Mouse (Mus musculus) kidney, adult 2 months (tissue): Measurements from ENCODE around the gene Tmem151b. TPM values are rescaled to one million over a fixed set of nuclear protein-coding genes. Genes with fewer than 3 reads are reported as not detected.
A peak's percentile ranks its signal among the peaks of the same experiment; 100 is the strongest.

ENCODE experiments used
- DNase-seq: peaks from one replicate; pipeline ENCODE4 v3.0.0; 2021
- H3K27ac ChIP-seq: fragments of 200-500 bp; 2 replicates; pipeline ENCODE4 v1.5.1; 2012; ENCODE audit warnings: low read depth, low read length, control low read depth, inconsistent platforms; ENCODE audit not compliant: insufficient read depth
- H3K27me3 ChIP-seq: fragments of 200-500 bp; replicated peaks from 2 replicates; pipeline ENCODE4 v1.6.1; 2012; ENCODE audit warnings: mild to moderate bottlenecking, moderate library complexity, low read length, inconsistent platforms; ENCODE audit not compliant: control insufficient read depth, insufficient read depth
- H3K36me3 ChIP-seq: fragments of 200-500 bp; 2 replicates; pipeline ENCODE4 v1.6.1; 2012; ENCODE audit warnings: mild to moderate bottlenecking, moderate library complexity, low read length, inconsistent platforms; ENCODE audit not compliant: control insufficient read depth, insufficient read depth
- H3K4me1 ChIP-seq: fragments of 200-500 bp; 2 replicates; pipeline ENCODE4 v1.6.1; 2011; ENCODE audit warnings: low read length; ENCODE audit not compliant: control insufficient read depth, insufficient read depth
- H3K4me3 ChIP-seq: fragments of 200-500 bp; 2 replicates; pipeline ENCODE4 v1.5.1; 2011; ENCODE audit warnings: mild to moderate bottlenecking, low read depth, low read length, control low read depth; ENCODE audit not compliant: insufficient read depth
- CTCF ChIP-seq: fragments of 200-500 bp; conservative IDR thresholded peaks from 2 replicates; pipeline ENCODE4 v1.5.1; 2011; ENCODE audit warnings: low read depth, mild to moderate bottlenecking, control low read depth, low read length, moderate library complexity, mixed read lengths; ENCODE audit not compliant: insufficient read depth, insufficient read length
- POLR2A ChIP-seq: fragments of 200-500 bp; IDR thresholded peaks from one replicate; pipeline ENCODE4 v1.6.1; 2011; ENCODE audit warnings: low read depth, low read length, control low read depth
- WGBS: fragments of 180-500 bp; shearing (Covaris S2); methylation state at CpG from one replicate; pipeline ENCODE4 v1.1.7; 2018; 5-methylcytosine and 5-hydroxymethylcytosine counted together
- polyA plus RNA-seq: library from polyadenylated mRNA; depleted of rRNA; stranded (reverse); fragments of >200 nt; gene quantifications from 2 replicates; pipeline ENCODE4 v1.2.3, GENCODE M21; 2012; rRNA removed

Tmem151b gene
- 1.9 and 2.1 TPM in 2 replicates for polyA plus RNA-seq

DNA sequence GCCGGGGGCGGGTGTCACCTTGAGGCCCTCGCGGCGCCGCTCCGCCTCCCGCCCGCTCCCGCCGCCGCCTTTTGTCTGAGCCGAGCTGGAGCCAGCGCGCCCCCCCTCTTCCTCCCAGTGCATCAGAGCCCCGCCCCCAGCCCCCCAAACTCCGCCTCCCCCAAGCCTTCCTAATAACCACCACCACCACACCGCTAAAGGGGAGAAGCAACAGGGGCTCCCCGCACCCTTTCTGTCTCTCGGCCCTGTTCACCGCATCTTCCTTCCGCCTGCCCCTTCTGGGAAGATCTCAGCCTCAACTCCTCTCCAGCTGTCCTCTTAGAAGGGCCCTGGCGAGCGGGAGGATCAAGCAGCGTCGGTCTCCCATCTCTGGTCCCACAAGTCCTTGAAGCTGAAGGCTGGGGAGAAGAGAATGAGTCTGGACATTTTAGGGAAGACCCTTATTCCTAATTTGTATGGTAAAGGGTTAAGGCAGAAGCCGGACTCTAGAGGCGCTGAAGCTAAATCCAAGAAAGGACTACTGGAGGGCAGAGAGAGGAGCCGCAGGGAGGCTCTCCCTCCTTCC lies at the start of gene Tmem151b:
Gene Tmem151b (minus strand): TSS at position 61 of the 565 bp plus-strand sequence.
- 3% methylated on average over 13 of the region's 29 CpGs for WGBS
- Histone ChIP-seq H3K36me3 (no peaks in the 10 kb centered on the region), H3K4me1 (no peaks in the 10 kb centered on the region), H3K27ac (no peak within 1 kb of the TSS), H3K27me3 (peaks cover 5% of the 10 kb centered on the region), H3K4me3 (peak within 1 kb of the TSS; percentile 26; the same call in 1 of the 2 replicates)
- TF ChIP-seq POLR2A = no peak
- no peak for TF ChIP-seq CTCF
- no peak for DNase-seq

DNA sequence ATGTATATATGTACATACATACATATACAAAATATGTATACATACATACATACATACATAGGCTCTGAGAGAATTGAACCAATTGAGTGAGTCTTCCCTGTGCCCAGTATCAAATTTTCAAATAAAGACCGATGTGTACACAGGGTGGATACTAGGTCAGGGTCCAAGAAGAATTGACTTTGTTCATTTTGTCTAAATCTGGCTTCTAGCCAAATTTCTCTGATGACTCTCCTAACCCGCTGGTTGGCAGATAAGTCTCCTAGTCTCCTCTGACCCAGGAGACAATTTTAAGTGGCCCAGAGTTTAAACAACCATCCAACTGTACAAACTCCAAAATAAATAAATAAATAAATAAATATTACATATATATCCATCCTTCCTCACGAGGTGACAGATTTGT lies 49.4 kb upstream of the Tmem151b start:
- peaks cover 19% of the 10 kb centered on the region for H3K4me1 ChIP-seq
- TF ChIP-seq POLR2A (no peak), CTCF (no peak)
- no peak overlapping the region for H3K27ac ChIP-seq
- 0 out of 2 replicates have a peak overlapping the region, but pooled peaks have one; percentile 35 for H3K4me3 ChIP-seq
- H3K27me3 ChIP-seq = no peaks in the 10 kb centered on the region
- no peak for DNase-seq
- no peaks in the 10 kb centered on the region for H3K36me3 ChIP-seq
- 33% methylated on average over 3 of the region's 3 CpGs for WGBS

DNA sequence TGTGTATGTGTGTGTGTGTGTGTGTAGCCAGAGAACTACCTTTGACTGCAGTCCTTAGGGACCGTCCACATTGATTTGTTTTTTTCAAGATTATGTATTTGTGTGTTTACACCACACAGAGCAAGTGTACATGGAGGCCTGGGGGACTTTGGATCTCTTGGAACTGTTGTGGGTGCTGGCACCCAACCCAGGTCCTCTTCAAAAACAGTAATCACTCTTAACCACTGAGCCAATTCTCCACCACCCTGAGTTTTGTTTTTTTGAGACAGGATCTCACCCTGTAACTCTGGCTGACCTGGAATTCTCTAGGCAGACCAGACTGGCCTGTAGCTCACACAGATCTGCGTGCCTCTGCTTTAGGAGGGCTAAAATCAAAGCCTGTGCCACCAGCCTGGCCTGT lies 48.9 kb upstream of the Tmem151b start:
- no peak overlapping the region for H3K4me3 ChIP-seq
- TF ChIP-seq POLR2A (no peak), CTCF (no peak)
- H3K4me1 ChIP-seq = peaks cover 19% of the 10 kb centered on the region
- WGBS = 83% methylated on average over 2 of the region's 2 CpGs
- no peaks in the 10 kb centered on the region for H3K36me3 ChIP-seq
- H3K27ac ChIP-seq = peak overlapping the region; percentile 30; the same call in 1 of the 2 replicates
- no peaks in the 10 kb centered on the region for H3K27me3 ChIP-seq
- DNase-seq = no peak

DNA sequence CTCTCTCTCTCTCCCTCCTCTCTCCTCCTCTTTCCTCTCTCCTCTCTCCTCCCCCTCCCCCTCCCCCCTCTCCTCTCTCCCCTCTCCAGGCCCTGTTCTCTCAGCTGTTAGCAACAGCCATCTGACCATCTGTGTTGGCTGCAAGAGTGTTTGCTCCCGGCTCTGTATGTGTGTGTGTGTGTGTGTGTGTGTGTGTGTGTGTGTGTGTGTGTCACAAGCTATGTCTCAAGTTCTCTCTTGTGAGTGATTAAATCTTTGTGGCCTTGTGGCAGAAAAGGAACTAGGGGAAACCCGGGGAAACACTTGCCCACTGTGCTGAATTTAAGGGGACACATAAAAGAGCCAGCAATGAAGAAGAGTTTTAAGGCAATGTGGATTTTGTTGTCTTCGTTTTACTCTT lies 48.3 kb upstream of the Tmem151b start:
- no peak overlapping the region for H3K4me3 ChIP-seq
- no peaks in the 10 kb centered on the region for H3K36me3 ChIP-seq
- TF ChIP-seq POLR2A = no peak
- no peak for TF ChIP-seq CTCF
- WGBS = 39% methylated on average over 3 of the region's 3 CpGs
- no peaks in the 10 kb centered on the region for H3K27me3 ChIP-seq
- peak; percentile 40 for DNase-seq
- H3K4me1 ChIP-seq = peaks cover 24% of the 10 kb centered on the region
- H3K27ac ChIP-seq = peak overlapping the region; percentile 32; the same call in 1 of the 2 replicates

DNA sequence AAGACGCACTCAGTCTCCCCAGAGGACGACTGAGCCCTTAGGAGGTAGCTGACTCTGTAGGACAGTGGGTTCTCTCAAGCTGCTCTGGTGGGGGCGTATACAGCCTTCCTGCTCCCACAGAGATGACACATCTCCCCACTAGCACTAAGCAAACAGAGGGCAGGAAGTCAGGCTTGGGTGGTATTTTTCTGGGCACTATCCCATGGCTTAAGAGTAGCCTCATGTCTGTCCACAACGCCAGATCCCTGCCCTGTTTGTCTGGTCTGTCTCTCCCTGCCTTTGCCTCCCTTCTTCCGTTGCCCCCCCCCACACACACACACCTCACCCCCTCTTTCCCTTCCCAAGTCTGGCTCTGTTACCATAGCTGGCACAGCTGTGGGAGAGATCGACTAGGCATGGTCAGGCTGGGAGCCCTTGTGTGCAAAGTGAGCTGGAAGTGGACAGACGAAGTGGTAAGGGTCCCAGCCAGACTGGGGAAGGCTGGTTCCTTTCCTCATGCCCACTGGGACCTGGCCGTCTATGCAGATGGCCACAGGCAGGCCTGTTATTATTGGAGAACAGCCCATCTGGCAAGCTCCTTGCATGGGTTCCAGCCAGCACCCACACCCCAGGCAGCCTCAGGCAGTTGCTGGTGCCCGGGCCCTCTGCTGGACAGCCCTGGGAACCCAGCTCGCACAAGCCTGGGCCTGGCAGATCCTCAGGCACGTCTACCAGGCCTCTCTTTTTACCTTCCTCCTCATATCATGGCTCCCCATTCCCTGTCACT lies 47.3 kb upstream of the Tmem151b start:
- no peak for TF ChIP-seq POLR2A
- peak; percentile 70 for TF ChIP-seq CTCF
- Histone ChIP-seq H3K27me3 (no peaks in the 10 kb centered on the region), H3K4me1 (peaks cover 24% of the 10 kb centered on the region), H3K36me3 (no peaks in the 10 kb centered on the region), H3K27ac (peak overlapping the region; percentile 54), H3K4me3 (no peak overlapping the region)
- peak; percentile 91 for DNase-seq
- 24% methylated on average over 11 of the region's 11 CpGs for WGBS

DNA sequence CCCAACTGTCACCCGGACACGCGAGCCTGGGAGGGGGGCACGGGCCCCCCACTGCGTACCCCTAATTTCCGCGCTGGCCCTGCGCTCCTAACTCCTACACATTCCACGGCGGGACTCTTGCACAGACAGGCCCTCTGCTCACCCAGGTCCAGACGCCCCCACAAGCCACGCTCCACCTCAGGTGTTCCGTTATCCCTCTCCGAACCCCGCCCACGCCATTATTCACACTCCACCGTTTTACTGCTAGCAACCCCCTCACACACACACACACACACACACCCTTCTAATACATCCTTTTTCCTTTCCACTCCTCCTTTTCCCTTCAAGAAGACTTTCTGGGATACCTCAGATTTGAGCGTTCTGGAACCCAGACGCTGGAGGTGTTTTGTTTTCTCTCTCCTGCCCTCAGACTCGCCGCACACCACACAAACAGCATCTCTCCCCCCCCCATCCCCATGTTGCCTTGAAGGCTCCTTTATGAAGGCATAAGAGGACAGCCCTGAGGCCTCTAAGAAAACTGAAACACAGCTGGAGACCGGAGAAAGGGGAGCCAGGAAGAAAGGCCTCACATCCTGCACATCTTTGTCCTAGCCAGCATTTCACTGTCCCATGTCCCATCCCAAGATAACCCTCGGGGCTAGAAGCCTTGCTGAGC lies 46.4 kb upstream of the Tmem151b start:
- no peak for DNase-seq
- Histone ChIP-seq H3K27ac (peak overlapping the region; percentile 3; the same call in 1 of the 2 replicates), H3K4me1 (peaks cover 27% of the 10 kb centered on the region), H3K4me3 (peak overlapping the region; percentile 66), H3K27me3 (no peaks in the 10 kb centered on the region), H3K36me3 (no peaks in the 10 kb centered on the region)
- WGBS = 20% methylated on average over 23 of the region's 23 CpGs
- TF ChIP-seq CTCF = no peak
- no peak for TF ChIP-seq POLR2A

DNA sequence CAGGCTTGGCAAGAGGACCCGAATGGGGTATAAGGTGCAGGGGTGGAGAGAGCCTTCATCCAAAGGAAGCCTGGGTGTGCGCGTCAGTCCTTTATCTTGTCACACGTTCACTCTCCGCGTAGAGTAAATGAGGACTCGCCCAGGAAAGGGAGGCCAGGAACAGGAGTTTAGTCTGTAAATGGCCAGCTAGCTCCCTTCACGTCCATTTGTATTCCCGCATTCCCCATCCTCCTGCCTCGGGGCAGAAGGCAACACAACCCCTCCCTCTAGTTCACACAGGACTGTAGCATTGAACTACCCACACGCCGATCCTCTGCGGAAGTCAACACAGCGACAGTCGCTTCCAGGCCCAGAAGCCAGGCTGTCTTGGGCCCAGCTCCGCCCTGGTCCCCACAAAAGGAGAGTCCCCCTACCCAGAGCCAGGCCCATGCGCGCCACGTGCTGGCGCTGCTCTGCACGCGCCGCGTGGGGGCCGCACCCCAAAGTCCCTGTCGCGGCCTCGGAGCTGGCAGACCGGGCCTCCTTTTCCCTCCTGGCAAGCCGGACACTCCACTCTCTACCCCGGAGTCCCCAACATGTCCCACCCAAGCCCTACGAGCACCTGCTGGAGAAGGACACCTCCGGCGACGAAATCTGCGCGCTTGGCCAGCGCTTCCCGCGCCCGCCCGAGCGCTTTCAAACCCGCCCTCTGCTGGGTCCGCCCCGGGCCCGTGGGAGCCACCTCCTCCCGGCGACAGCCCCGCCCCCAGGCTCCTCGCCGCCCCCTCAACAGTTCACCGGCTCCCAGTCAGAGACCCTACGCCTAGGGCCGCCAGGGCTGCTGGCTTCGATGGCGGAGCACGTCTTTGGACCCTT lies 45.6 kb upstream of the Tmem151b start:
- WGBS = 4% methylated on average over 58 of the region's 58 CpGs
- Histone ChIP-seq H3K27me3 (no peaks in the 10 kb centered on the region), H3K4me3 (peak overlapping the region; percentile 66), H3K4me1 (peaks cover 28% of the 10 kb centered on the region), H3K27ac (peak overlapping the region; percentile 44), H3K36me3 (no peaks in the 10 kb centered on the region)
- DNase-seq = peak; percentile 80
- TF ChIP-seq POLR2A (peak; percentile 4), CTCF (no peak)
